Mouse (Mus musculus): ENCODE measurements around the gene Dpp4. TPM values are rescaled to one million over a fixed set of nuclear protein-coding genes. Genes with fewer than 3 reads are reported as not detected.
A peak's percentile ranks its signal among the peaks of the same experiment; 100 is the strongest.

Gene Dpp4
- polyA plus RNA-seq (2012; rRNA removed) = 1.7 and 1.9 TPM in 2 replicates

DNA sequence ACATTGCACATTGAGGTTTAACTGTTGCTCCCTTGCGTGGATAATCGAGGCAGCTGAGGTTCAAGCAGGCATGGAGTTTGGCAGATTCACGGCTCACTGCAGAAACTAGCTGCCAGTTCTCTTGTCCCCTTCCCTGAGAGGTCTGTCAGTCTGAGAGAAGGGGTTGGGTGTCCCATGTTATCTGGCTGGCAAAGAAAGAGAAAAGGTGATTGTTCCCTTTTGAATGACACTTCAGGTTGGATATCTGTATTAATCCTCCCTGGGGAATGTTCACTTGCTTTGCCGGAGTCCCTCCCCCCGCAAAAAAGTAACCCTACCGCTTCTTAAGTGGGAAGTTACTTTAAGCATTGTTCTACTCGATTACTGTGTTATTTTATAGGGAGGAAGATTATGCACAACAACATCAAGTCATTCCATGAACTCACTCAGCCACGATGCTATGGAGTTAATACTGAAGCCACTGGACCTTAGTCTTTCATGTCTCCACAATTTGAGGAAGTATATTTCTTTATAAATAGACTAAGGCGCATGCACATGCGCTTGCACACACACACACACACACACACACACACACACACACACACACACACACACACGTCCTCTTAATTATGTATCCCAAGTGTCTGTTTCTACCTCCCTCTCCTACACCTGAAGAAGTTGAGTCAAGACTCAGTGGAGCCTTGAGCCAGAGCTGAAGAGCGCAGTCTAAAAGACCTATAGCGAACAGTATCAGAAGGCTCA, at the start of gene Dpp4:
Gene Dpp4 (minus strand): TSS at position 151 of the 741 bp plus-strand sequence.
- DNase-seq (ENCODE audit: extremely low spot score in 1 of 2, low spot score in 1 of 2) = no peak

DNA sequence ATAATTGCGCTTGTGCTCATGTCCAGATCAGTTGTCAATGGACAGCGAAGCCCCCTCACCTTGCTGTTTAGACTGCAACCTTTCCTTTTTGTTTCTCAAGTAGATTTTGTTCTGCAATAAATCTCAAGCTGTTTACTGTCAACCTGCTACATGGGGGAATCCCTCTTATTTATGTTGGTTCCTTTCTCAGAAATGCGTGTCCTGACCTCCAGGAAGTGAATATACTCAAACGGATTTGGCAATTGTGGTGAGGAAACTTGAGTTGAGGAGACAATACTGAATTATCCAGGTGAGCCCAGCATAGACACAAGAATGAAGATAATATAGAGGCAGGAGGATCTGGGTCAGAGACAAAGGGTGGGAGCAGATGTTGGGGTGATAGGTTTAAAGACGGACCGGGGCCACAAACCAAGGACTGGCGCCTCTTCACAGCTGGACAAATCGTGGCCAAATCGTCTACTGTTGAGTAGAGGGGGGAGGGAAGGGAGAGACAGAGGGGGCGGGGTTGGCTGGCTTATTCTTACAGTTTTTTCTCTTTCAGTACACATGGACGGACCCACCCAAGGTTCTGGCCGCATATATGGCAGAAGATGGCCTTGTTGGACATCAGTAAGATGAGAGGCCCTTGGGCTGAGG, 48.9 kb upstream of the Dpp4 start:
- DNase-seq (ENCODE audit: extremely low spot score in 1 of 2, low spot score in 1 of 2) = no peak

DNA sequence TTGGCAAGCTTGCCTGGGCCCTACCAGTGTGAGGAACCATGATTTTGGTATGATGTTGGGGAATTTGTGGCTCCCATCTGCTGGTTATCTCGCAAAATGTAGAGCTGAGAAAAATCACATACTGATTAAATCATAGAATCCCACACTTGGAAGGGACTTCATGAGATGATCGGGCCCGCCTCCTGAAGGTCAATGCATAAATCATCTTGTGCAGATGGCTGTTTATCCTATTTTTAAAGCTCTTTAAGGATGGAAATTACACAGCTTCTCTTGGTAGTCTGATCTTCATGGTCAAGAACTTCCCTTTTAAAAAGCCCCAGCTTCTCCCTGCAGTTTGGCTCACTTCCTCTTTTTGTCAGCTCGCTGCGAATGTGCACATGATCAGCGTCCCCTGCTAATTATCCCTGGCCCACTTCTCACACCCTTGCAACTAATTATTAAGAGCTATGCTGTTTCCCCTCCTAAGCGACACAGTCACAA, 48.2 kb upstream of the Dpp4 start:
- peak in 1 of 2 experiments; percentile 43 for DNase-seq (ENCODE audit: extremely low spot score in 1 of 2, low spot score in 1 of 2)

DNA sequence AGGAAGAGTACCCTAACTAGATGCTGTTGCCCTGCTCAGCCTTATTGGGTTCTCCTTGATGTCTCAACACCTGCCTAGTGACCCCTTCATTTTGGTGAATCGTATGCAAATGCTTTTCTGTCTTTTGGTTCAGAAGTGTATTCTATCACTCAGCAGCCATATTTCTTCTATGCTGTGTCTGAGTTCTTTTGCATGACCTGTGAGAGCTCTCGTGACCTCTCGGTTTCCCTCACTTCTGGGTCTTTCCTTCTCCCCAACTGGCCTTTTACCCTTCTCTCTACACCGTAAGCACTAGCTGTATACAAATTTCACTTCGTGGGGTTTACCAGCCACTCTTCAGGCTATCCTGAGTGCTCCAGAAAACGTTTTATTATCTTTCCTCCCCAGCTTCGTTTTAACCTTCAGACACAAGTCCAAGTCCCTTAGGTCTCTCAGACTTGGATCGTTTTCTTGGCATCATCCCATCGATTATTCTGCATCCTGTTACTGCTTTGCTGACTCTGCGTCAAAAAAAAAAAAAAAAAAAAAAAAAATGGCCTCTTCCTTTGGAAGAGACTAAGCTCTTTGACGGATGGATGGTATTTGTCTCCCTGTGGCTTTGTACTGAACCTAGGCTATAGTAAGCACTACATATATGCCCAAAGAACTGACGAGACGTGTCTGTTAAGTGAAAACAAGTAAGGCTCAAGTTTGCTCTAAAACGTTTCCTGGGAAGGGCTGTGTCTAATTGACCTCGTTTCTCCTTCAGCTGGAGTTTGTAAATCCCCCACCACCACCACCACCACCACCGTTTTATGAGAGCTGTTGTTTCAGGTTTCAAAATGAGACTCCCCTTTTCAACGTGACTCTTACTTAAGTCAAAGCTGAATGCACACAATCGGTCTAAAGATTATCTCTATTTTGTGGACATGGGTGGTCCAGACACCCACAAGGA, 47.5 kb upstream of the Dpp4 start:
- DNase-seq (ENCODE audit: extremely low spot score in 1 of 2, low spot score in 1 of 2) = no peak

DNA sequence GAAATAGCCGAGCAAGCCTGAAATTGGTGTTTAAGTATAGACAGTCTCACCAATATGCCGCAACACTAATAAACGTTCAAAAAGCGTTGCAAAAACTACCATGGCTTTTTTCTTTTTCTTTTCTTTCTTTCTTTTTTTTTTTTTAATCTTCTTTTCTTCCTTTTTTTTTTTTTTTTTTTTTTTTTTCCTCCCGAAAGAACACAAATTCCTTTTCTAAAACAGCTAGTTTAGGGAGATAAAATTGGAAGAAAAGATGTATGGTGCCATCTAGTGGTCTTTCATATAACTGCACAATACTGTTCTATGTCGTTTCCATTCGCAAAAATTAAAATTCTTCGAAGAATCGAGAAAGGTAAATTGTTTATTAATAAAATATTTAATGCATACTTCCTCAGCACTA, 46.0 kb upstream of the Dpp4 start:
- DNase-seq (ENCODE audit: extremely low spot score in 1 of 2, low spot score in 1 of 2) = peak in 1 of 2 experiments; percentile 82

DNA sequence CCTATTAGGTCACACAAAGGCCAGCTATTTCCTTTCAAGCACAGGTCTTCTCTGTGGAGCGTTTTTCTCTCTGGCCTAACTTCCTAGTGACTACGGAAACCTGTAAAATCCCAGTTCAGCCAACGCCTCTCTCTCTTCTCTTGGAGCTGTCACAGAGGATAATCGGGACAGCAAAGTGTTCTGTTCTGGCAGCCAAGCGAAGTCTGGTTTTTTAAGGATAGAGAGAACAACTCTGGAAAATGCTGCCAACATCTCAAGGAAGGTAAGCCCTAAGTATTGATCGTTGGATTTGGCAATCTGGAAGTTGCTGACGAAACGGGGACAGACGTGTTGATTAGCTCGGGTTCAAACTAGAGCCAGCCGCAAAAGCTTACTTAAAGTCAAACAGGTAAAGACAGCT, 43.0 kb upstream of the Dpp4 start:
- peak in 1 of 2 experiments; percentile 38 for DNase-seq (ENCODE audit: extremely low spot score in 1 of 2, low spot score in 1 of 2)

DNA sequence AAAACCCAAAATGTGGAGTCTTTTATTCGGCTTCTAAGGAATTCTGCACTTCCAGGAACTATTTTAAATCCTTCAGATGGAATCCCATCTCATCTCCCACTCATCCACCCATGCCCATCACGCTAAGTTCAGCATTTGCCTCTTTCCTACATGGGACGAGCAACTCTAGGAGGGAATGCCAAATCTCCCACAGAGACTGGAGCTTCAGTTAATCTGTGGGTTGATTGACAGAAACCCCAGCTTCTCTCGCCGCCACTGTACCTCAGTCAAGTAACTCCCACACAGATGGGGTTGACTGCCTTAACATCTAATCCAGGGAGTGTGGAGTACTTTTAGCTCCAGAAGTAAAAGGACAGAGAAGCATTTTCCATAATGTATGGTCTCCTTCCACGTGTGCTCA, 42.0 kb upstream of the Dpp4 start:
- DNase-seq (ENCODE audit: extremely low spot score in 1 of 2, low spot score in 1 of 2) = peak; percentile 62 to 69

DNA sequence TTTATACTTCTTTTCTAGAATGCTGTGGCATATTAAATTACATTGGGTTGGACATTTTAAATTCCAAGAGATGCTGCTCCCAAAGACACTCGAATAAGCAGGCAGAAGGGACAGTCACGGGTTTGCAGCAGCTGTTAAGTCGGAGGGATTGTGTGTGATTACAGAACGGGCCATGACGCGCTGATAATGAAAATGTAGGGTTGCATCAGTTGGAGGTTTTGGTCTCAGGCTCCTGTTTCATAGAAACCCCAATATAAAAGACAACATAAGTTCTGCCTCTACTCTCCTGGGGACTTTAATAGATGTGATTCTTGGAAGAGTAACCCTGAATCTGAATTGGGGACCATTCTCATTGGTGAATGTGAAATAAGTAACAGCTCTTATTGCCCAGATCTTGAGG, 38.3 kb upstream of the Dpp4 start:
- no peak for DNase-seq (ENCODE audit: extremely low spot score in 1 of 2, low spot score in 1 of 2)

DNA sequence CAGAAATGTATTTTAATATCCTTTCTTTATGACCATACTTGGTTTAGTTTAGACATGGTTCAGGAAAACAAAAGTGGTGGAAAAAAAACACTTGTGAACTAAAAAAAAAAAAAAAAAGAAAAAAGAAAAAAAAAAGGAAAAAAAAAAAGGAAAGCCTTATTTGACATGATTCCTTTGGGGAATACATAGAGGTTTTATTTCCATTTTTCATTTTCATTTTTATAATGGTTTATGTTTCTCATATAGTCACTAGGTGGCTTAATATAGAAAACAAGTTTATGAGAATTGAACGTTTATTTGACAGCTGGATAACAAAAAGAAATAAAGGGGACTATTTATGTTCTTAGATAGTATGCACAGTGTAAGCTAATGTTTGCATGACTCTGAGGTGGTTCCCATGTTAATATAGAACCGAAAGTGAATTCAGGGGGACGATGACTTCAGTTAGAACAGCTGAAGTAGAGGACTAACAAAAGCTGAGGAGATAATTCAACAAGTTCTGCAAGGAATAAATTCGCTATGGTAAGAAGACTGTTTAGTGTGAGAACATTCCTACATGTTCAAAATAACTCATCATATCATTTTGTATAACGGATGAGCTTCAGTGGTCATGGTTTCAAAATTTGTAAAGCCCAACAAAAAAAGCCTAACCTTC, 37.8 kb upstream of the Dpp4 start:
- DNase-seq (ENCODE audit: extremely low spot score in 1 of 2, low spot score in 1 of 2) = no peak

DNA sequence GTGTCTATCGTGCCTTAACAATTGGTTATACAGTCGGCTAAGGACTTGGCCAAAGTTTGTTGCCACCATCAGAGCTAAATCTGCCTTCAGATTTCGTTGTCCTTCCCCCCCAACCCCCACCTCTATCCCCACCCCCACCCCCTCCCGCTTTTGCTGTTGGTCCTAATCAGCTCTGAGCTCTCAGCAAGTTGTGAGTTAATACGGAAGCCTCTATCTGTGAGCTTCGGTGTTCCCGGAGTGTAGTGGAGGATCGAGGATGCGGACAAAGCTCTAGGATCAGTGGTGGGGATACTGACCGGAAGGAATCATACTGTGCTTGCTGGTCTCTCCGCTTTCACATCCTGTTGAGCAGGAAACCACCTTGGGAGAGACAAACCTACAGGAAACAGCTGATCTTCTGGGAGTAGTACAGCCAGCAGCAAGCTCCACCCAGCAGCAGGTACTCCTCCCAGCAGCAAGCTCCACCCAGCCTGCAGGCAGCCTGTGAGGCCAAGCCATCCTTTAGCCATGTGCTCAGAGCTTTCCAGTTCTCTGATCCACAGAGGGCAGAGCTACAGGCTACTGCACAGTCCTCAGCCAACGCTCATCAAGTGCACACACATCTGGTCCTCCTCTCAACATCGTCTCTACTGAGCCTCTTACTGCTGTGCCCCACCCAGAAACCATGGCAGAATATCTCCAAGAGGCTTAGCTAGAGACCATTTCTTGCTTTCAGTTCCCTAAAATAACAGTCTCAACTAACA, 28.9 kb upstream of the Dpp4 start:
- DNase-seq (ENCODE audit: extremely low spot score in 1 of 2, low spot score in 1 of 2) = no peak

DNA sequence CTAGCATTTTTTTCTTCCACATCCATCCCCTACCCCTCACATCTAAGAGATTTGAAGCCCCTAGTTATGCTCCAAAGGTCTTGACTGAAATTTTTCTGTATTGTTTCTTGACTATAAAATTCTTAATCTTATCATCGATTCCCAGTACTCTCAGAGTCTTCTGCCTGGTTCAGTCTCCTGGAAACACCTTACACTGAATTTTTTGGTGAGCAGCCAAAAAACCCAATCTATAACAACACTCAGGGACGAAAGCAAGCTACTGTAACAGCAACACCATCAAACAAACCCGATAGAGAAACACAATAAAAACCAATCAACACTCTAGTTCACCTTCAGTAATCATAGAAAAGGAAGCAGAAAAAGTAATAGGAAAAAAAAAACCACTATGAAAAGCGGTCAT, 28.1 kb upstream of the Dpp4 start:
- DNase-seq (ENCODE audit: extremely low spot score in 1 of 2, low spot score in 1 of 2) = no peak

DNA sequence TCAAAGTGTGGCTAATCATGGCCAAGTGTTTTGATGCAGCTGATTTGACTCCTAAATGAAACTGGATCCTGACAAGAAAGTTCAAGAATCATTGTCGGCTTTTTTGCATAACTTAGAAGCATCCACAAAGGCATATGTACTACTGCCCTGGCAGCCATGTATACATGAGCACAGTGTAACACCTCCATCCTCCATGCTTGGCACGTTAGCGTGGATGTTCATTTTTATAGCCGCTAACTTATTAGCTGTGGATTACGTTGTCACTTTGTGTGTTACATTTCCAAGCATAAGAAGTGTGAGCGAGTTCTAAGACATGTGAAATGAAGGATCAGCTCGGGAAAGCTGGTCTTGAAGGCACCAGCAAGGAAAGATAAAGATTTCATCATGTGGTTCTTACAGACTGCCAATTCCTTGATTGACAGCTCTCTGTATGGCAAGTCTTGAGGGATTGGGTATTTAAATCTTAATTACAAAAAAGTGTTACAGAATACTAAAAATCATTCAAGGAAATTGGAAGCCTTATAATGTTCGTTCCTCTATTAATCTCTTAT, 19.3 kb upstream of the Dpp4 start:
- no peak for DNase-seq (ENCODE audit: extremely low spot score in 1 of 2, low spot score in 1 of 2)

DNA sequence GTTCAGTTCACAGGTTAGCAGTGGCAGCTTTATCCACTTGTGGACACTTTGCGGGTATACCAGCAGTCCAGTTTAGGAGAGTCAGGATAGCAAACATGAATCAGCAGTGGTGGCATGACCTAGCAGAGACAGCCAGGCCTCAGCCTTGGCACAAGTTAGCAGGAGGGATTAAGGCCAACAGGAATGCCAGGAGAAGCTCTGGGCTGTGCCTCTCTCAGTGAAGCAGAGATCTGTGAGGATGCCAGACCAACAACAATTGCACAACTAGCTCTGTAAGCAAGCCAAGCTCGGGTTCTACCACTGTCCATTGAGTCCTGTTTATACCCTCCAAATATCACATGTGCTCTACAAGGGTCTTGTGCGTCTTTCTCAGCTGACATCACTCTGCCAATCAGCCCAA, 13.9 kb upstream of the Dpp4 start:
- DNase-seq (ENCODE audit: extremely low spot score in 1 of 2, low spot score in 1 of 2) = no peak

DNA sequence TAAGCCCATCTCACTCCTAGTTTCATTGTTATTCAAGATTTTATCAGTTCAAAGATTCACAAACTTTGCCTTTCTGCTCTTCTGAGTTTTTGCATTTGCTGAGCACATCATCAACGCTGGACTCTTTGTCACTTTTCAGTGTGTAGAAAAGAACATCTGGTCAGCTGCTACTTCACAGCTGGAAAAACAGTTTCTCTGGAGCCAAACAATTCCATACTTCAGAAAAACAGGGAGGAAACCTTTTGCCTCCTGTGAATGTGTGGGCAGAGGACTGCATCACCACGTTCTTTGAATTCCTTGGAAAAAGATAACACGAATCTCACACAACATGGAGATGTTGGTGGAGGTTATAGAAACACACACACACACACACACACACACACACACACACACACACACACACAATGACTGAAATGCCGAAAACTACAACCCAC, 11.3 kb upstream of the Dpp4 start:
- no peak for DNase-seq (ENCODE audit: extremely low spot score in 1 of 2, low spot score in 1 of 2)

DNA sequence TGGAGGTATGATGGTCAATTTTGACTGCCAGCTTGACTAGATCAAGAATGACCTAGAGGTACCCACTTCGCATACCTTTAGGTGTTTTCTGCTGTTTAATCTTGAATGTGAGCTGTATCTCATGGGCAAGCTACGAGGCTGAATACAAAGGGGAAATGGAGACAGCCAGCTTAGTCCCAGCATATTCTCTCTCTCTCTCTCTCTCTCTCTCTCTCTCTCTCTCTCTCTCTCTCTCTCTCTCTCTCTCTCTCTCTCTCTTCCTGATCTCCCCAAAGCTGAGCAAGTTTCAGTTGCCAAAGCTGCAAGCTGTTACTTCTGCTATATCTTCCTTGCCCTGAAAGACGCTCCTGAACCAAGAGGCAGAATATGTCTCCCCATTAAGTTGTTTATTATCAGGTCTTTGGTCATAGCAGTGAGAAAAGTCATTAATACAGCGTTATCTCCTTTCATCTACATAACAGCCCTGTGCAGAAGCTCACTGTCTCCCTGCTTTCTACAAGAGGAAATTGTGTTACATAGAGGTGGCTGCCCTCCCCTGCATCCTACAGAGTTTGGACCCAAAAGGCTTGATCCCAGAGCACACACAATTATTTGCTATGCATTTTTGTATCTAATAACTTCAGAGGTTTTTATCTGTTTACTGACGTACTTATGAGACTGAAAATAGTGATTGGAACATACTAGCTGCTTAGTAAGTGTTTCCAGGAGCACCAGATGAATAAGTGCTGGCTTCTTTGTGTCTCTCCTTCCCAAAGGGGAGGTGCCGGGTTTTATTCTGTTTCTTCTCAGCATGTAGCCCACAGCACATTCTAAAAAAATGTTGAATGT, 10.7 kb upstream of the Dpp4 start:
- no peak for DNase-seq (ENCODE audit: extremely low spot score in 1 of 2, low spot score in 1 of 2)

DNA sequence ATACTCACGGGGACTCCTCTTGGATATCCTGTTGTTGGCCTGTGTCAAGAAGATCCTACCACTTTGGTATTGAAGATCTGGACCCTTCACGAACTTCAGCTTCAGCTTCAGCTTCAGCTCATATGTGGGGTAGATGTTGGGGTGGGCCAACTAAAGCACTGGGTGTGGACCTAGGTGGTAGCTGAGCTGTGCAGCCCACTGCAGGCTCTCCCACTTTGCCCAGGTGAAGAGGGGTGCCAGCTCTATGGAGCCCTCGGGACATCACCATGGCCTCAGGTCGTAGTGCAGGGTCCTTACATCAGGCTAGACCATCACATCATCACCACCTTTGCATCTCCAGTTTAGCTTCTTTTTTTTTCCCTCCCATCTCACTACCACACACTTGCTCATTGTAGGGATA, 9.2 kb upstream of the Dpp4 start:
- DNase-seq (ENCODE audit: extremely low spot score in 1 of 2, low spot score in 1 of 2) = no peak

DNA sequence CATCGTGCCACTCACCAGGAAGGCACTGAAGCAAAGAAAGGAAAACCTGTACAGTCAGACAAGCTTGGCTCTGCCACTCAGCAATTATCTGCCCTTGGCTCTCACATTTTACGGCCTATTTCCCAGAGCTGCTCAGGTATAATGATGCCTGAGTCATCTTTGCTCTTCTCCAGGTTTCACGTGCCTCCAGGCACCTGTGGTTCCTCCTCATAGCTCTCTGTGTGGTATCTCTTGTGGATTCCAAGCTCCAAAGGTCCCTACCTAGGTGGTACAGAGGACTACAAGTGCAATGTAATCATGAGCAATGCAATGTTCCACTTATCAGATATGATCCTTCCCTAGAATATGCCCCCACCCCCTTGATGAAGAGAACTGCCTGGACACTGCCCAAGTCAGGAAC, 8.0 kb upstream of the Dpp4 start:
- DNase-seq (ENCODE audit: extremely low spot score in 1 of 2, low spot score in 1 of 2) = no peak

DNA sequence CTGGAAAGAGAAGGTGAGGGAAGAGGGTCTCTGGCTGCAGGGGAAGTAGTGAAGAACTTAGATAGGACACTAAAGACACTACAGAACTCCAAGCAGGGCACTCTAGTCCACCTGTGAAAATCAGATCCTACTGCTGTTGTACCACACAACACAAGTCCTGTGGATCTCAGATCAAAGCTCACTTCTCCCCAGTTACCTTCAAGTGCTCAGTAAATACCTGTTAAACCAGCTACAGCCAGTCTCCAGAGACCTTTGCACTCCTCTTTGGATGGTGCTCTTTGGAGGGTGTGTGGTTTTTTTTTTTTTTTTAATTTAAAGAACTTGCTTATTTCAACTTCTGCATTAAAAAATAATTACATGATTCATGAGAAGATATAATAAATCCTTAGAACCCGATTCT, 5.2 kb upstream of the Dpp4 start:
- no peak for DNase-seq (ENCODE audit: extremely low spot score in 1 of 2, low spot score in 1 of 2)

All from frontal cortex, adult 2 months (tissue).